13 mouse cellular contexts compared by ENCODE assay signal in the genomic region with DNA sequence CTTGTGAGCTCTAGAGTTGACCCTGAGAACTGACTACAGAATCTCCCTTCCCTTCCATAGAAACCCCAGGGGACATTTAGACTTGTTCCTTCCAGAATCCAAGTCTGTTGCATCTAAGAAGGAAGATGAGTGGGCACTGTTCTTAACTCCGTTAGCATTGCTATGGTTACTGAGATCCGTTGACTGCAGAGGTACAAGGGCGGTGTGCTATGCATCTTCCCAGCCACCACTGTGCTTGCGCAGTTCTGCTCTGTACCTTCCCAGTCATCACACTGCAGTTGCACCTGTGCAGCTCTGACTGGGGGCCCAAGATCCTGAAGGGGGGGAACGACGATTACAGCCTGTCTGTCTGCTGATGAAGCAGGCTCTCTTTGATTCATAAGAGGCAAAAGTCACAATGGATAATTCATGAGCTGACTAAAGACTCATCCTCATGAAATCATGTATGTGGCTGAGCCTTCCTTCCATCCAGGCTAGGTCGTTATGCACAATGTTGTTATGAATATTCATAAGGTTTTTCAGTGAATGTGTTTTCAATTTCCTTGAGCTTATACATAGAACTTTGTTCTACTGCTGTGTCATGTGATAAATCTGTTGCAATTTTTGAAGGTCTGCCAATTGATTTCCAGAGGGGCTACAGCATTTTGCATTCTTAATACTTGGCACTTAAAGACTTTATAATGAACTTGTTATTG.
A peak's percentile ranks its signal among the peaks of the same experiment; 100 is the strongest.
DNase-seq lines count a peak whose midpoint lies in the region; ATAC-seq and TF ChIP-seq lines count a peak whose summit lies in the region.
"Had no signal": no experiment of that assay in that cellular context is flagged by ENCODE, and none has a peak within 500 bp of the region (broad histone marks: within the 10 kb centered on the region; RNA-seq: fewer than 3 reads in every experiment).

No protein-coding gene starts in this region.

- peak; percentile 94 for ATAC-seq in forebrain, postnatal 0 days
- ATAC-seq in midbrain, embryonic 16.5 days: peak; percentile 82
- ATAC-seq in kidney, embryonic 14.5 days (ENCODE audit: low FRiP score, low TSS enrichment): no peak

- no peak overlapping the region for H3K4me2 ChIP-seq in forebrain, postnatal 0 days (ENCODE audit: low read depth)
- H3K4me2 ChIP-seq in midbrain, embryonic 16.5 days (ENCODE audit: low read length): no peak overlapping the region
- no peak overlapping the region for H3K4me2 ChIP-seq in kidney, embryonic 14.5 days (replicated peaks; ENCODE audit: low read depth, low read length)
- H3K4me2 ChIP-seq: embryonic facial prominence, embryonic 12.5 days; hindbrain, embryonic 14.5 days; neural tube, embryonic 12.5 days had no signal

- H3K27ac ChIP-seq in forebrain, postnatal 0 days (ENCODE audit: low read depth, low read length): no peak overlapping the region
- no peak overlapping the region for H3K27ac ChIP-seq in midbrain, embryonic 16.5 days (ENCODE audit: low read length)
- H3K27ac ChIP-seq in kidney, embryonic 14.5 days (ENCODE audit: low read depth, low read length): no peak overlapping the region
- H3K27ac ChIP-seq: embryonic facial prominence, embryonic 12.5 days; hindbrain, embryonic 14.5 days; macrophage; neural tube, embryonic 12.5 days had no signal

- no peaks in the 10 kb centered on the region for H3K9me3 ChIP-seq in forebrain, postnatal 0 days (ENCODE audit: low read length)
- H3K9me3 ChIP-seq in midbrain, embryonic 16.5 days (replicated peaks; ENCODE audit: control insufficient read depth, low read length, poor library complexity, severe bottlenecking): no peaks in the 10 kb centered on the region
- H3K9me3 ChIP-seq in kidney, embryonic 14.5 days (ENCODE audit: control insufficient read depth, low read length): no peaks in the 10 kb centered on the region
- H3K9me3 ChIP-seq: embryonic facial prominence, embryonic 12.5 days; neural tube, embryonic 12.5 days had no signal

- peak; percentile 38 for DNase-seq in layer of hippocampus, adult 9-11 months
- no peak for DNase-seq in layer of hippocampus, adult 11-12 months (ENCODE audit: low spot score)
- DNase-seq in brain, embryonic 14.5 days (ENCODE audit: low read depth): peak; percentile 76
- peak; percentile 54 for DNase-seq in forebrain, postnatal 0 days
- DNase-seq in testis, postnatal 14 days (ENCODE audit: low spot score): no peak
- DNase-seq: adrenal gland, postnatal 14 days; cerebellum, adult 11 months had no signal

- no peaks in the 10 kb centered on the region for H3K36me3 ChIP-seq in forebrain, postnatal 0 days (ENCODE audit: insufficient read depth)
- H3K36me3 ChIP-seq in midbrain, embryonic 16.5 days (ENCODE audit: control insufficient read depth, insufficient read depth, low read length): no peaks in the 10 kb centered on the region
- H3K36me3 ChIP-seq in kidney, embryonic 14.5 days (ENCODE audit: control insufficient read depth, insufficient read depth, low read length): no peaks in the 10 kb centered on the region
- H3K36me3 ChIP-seq: embryonic facial prominence, embryonic 12.5 days; neural tube, embryonic 12.5 days had no signal

- WGBS in forebrain, postnatal 0 days: 43% methylated on average over 7 of the region's 7 CpGs
- WGBS in midbrain, embryonic 16.5 days: 53% methylated on average over 7 of the region's 7 CpGs
- WGBS in kidney, embryonic 14.5 days: 85% methylated on average over 7 of the region's 7 CpGs

- TF ChIP-seq CTCF in brain, embryonic 14.5 days (IDR thresholded peaks at IDR 0.05; ENCODE audit: borderline replicate concordance, extremely low read depth, insufficient read depth, insufficient read length): no peak
- TF ChIP-seq CTCF in forebrain, postnatal 0 days (IDR thresholded peaks at IDR 0.05; ENCODE audit: low read depth): no peak

- no peaks in the 10 kb centered on the region for H3K27me3 ChIP-seq in forebrain, postnatal 0 days (ENCODE audit: insufficient read depth, low read length)
- no peaks in the 10 kb centered on the region for H3K27me3 ChIP-seq in midbrain, embryonic 16.5 days (ENCODE audit: control insufficient read depth, insufficient read depth, low read depth, low read length)
- H3K27me3 ChIP-seq in kidney, embryonic 14.5 days (ENCODE audit: control insufficient read depth, insufficient read depth, low read length): no peaks in the 10 kb centered on the region
- H3K27me3 ChIP-seq: embryonic facial prominence, embryonic 12.5 days; neural tube, embryonic 12.5 days had no signal

- no peak overlapping the region for H3K4me3 ChIP-seq in forebrain, postnatal 0 days (ENCODE audit: low read depth, low read length)
- no peak overlapping the region for H3K4me3 ChIP-seq in midbrain, embryonic 16.5 days (ENCODE audit: low read depth, low read length)
- H3K4me3 ChIP-seq in kidney, embryonic 14.5 days (ENCODE audit: low read length): no peak overlapping the region
- H3K4me3 ChIP-seq: embryonic facial prominence, embryonic 12.5 days; neural tube, embryonic 12.5 days had no signal

- H3K4me1 ChIP-seq in forebrain, postnatal 0 days (ENCODE audit: insufficient read depth): peaks cover 9% of the 10 kb centered on the region
- H3K4me1 ChIP-seq in midbrain, embryonic 16.5 days (ENCODE audit: control insufficient read depth, insufficient read depth, low read length): no peaks in the 10 kb centered on the region
- no peaks in the 10 kb centered on the region for H3K4me1 ChIP-seq in kidney, embryonic 14.5 days (ENCODE audit: control insufficient read depth, insufficient read depth, low read length)
- H3K4me1 ChIP-seq: embryonic facial prominence, embryonic 12.5 days; neural tube, embryonic 12.5 days had no signal

- no peak overlapping the region for H3K9ac ChIP-seq in forebrain, postnatal 0 days
- H3K9ac ChIP-seq in midbrain, embryonic 16.5 days (ENCODE audit: low read depth, low read length): no peak overlapping the region
- no peak overlapping the region for H3K9ac ChIP-seq in kidney, embryonic 14.5 days (ENCODE audit: low read depth, low read length)
- H3K9ac ChIP-seq: embryonic facial prominence, embryonic 12.5 days; hindbrain, embryonic 14.5 days; neural tube, embryonic 12.5 days had no signal

- TF ChIP-seq POLR2A in brain, embryonic 14.5 days (IDR thresholded peaks at IDR 0.05; ENCODE audit: borderline replicate concordance, extremely low read depth, insufficient read depth, insufficient read length, poor library complexity, severe bottlenecking): no peak

Comparison
In these comparisons a context has a peak if more than half of its experiments do, and no peak if none do; other contexts are left out.
1. DNase-seq: peak in layer of hippocampus, adult 9-11 months (single experiment), brain, embryonic 14.5 days (single experiment) and forebrain, postnatal 0 days (single experiment); none in layer of hippocampus, adult 11-12 months (single experiment) and testis, postnatal 14 days (single experiment).